Mouse (Mus musculus): ENCODE measurements at regions not wholly inside any gene's neighbourhood (a gene's known extent, or its start where the extent isn't known, plus 50 kb on each side); places are given as distances from the start of the nearest gene placed in this dataset.

GRCm38 (mm10) chr9:46503321-46504132 is 183.7 kb upstream of the 4931429L15Rik start:
- H3K4me1 ChIP-seq (replicated peaks) = peaks cover 34% of the 10 kb centered on the region
- WGBS = 45% methylated on average over 8 of the region's 8 CpGs
- 0 out of 2 replicates have a peak overlapping the region, but pooled peaks have one; percentile 23 for H3K27ac ChIP-seq
- peak overlapping the region; percentile 23; the same call in 1 of the 2 replicates for H3K4me2 ChIP-seq
- peaks cover 13% of the 10 kb centered on the region; the same call in 1 of the 2 replicates for H3K27me3 ChIP-seq
- H3K9me3 ChIP-seq = no peaks in the 10 kb centered on the region
- H3K36me3 ChIP-seq = no peaks in the 10 kb centered on the region
- ATAC-seq (ENCODE audit: low FRiP score) = peak; percentile 60; the same call in 1 of the 2 replicates
- H3K9ac ChIP-seq = no peak overlapping the region
- H3K4me3 ChIP-seq = no peak overlapping the region

GRCm38 (mm10) chr9:46499426-46499825 is 179.6 kb upstream of the 4931429L15Rik start:
- Histone ChIP-seq H3K9ac (no peak overlapping the region), H3K27me3 (peaks cover 8% of the 10 kb centered on the region; the same call in 1 of the 2 replicates), H3K4me2 (no peak overlapping the region), H3K4me1 (replicated peaks) (peaks cover 38% of the 10 kb centered on the region), H3K27ac (no peak overlapping the region), H3K4me3 (no peak overlapping the region), H3K36me3 (no peaks in the 10 kb centered on the region), H3K9me3 (no peaks in the 10 kb centered on the region)
- WGBS = 8% methylated on average over 2 of the region's 2 CpGs
- no peak for ATAC-seq (ENCODE audit: low FRiP score)

DNA sequence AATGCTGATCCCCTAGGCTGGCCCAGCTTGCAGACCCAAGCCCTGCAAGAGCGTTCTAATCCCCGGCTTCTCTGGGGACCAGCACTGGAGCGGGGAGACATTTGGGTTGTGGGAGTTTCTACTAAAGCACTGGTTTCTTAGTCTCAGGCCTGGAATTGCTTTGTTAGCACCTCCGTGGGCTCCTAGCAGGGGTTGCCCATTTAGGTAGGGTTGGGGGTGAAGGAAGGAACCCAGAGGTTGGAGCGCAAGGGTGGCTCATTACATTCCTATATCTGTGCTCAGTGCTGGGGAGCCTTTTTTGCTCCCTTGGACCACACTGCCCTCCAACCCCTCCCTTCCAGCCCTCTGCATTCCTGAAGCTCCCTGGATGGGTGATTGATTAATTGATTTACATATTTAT is 179.1 kb upstream of the 4931429L15Rik start:
- WGBS = 53% methylated on average over 5 of the region's 5 CpGs
- no peak for ATAC-seq (ENCODE audit: low FRiP score)
- peaks cover 8% of the 10 kb centered on the region; the same call in 1 of the 2 replicates for H3K27me3 ChIP-seq

GRCm38 (mm10) chr9:46495276-46495675 is 175.5 kb upstream of the 4931429L15Rik start:
- H3K27ac ChIP-seq = peak overlapping the region; percentile 60; the same call in 1 of the 2 replicates
- no peak overlapping the region for H3K4me3 ChIP-seq
- H3K4me2 ChIP-seq = no peak overlapping the region
- H3K9me3 ChIP-seq = no peaks in the 10 kb centered on the region
- 0 out of 2 replicates have a peak, but pooled peaks cover 2% of the 10 kb centered on the region for H3K27me3 ChIP-seq
- H3K36me3 ChIP-seq = no peaks in the 10 kb centered on the region
- WGBS = 53% methylated on average over 6 of the region's 6 CpGs
- peaks cover 21% of the 10 kb centered on the region for H3K4me1 ChIP-seq (replicated peaks)
- peak; percentile 43; the same call in 1 of the 2 replicates for ATAC-seq (ENCODE audit: low FRiP score)
- no peak overlapping the region for H3K9ac ChIP-seq

More for the DNA sequence above, 179.1 kb upstream of the 4931429L15Rik start:
- Histone ChIP-seq H3K36me3 (no peaks in the 10 kb centered on the region), H3K9ac (no peak overlapping the region), H3K27ac (no peak overlapping the region), H3K4me1 (replicated peaks) (peaks cover 32% of the 10 kb centered on the region), H3K4me2 (no peak overlapping the region), H3K9me3 (no peaks in the 10 kb centered on the region), H3K4me3 (no peak overlapping the region)

DNA sequence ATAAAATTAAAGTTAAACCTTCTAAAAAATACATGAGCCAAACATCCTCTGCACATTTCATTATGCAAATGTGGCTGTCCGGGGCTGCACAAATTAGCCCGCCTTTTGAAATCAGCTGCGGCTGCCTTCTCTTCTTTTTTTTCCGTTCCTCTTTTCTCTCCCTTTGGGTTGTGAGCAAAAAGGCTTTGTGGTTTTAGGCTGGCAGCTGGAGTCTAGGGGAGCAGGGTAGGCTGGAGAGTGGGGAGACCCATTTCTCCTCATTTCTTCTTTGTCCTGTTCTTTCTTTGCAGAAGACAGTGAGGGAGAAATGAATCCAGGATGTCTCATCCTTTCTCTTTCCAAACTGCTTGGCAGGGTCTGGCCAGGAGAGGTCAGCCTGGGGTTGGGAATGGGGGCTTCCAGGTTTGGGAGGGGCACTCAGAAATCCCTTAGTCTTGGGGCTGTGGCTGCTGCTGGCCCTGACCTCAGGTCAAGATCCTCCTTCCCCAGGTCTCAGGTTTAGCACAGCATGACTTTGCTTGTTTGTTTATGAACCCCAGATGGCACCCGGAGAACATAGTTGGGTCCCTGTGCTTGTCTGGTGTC is 163.2 kb upstream of the 4931429L15Rik start:
- H3K4me1 ChIP-seq (replicated peaks) = peaks cover 38% of the 10 kb centered on the region
- peak overlapping the region; percentile 55; the same call in 1 of the 2 replicates for H3K27ac ChIP-seq
- H3K9me3 ChIP-seq = no peaks in the 10 kb centered on the region
- no peak for ATAC-seq (ENCODE audit: low FRiP score)
- 21% methylated on average over 5 of the region's 5 CpGs for WGBS
- no peaks in the 10 kb centered on the region for H3K36me3 ChIP-seq
- H3K27me3 ChIP-seq = peaks cover 11% of the 10 kb centered on the region
- peak overlapping the region; percentile 31 for H3K9ac ChIP-seq
- H3K4me2 ChIP-seq = peak overlapping the region; percentile 23; the same call in 1 of the 2 replicates
- H3K4me3 ChIP-seq = no peak overlapping the region

- peak overlapping the region; percentile 31 for H3K9ac ChIP-seq
- peaks cover 13% of the 10 kb centered on the region for H3K27me3 ChIP-seq
- H3K27ac ChIP-seq = peak overlapping the region; percentile 55
- WGBS = 39% methylated on average over 12 of the region's 12 CpGs
- H3K4me2 ChIP-seq = peak overlapping the region; percentile 23; the same call in 1 of the 2 replicates
- H3K9me3 ChIP-seq = no peaks in the 10 kb centered on the region
- H3K4me3 ChIP-seq = no peak overlapping the region
- peak; percentile 49; the same call in 1 of the 2 replicates for ATAC-seq (ENCODE audit: low FRiP score)
- peaks cover 38% of the 10 kb centered on the region for H3K4me1 ChIP-seq (replicated peaks)
- H3K36me3 ChIP-seq = no peaks in the 10 kb centered on the region
These were observed 162.5 kb upstream of the 4931429L15Rik start for GRCm38 (mm10) chr9:46482034-46482858.

DNA sequence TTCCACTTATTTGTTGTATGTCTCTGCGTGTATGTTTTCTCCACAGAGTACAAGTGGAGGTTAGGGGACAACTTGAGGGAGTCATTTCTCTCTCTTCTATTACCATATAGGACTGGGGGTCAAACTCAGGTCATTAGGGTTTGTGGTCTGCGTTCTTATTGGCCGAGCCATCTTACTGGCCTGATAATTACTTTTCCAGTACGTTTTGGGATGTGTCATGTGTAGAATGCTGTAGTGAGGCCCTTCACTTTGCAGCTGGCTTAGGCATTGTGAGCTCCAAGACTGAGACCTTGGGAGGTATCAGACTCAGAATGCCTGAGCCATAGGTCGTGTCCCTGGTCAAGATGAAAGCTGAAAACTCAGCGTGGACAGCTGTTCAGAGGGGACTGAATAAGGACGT is 161.7 kb upstream of the 4931429L15Rik start:
- WGBS = 34% methylated on average over 7 of the region's 7 CpGs
- H3K4me3 ChIP-seq = no peak overlapping the region
- H3K27ac ChIP-seq = no peak overlapping the region
- peaks cover 40% of the 10 kb centered on the region for H3K4me1 ChIP-seq (replicated peaks)
- H3K9ac ChIP-seq = no peak overlapping the region
- no peak overlapping the region for H3K4me2 ChIP-seq
- H3K36me3 ChIP-seq = no peaks in the 10 kb centered on the region
- no peak for ATAC-seq (ENCODE audit: low FRiP score)
- no peaks in the 10 kb centered on the region for H3K9me3 ChIP-seq
- H3K27me3 ChIP-seq = peaks cover 13% of the 10 kb centered on the region

GRCm38 (mm10) chr9:46480080-46480690 is 160.4 kb upstream of the 4931429L15Rik start:
- H3K9me3 ChIP-seq = no peaks in the 10 kb centered on the region
- peaks cover 44% of the 10 kb centered on the region for H3K4me1 ChIP-seq (replicated peaks)
- no peaks in the 10 kb centered on the region for H3K36me3 ChIP-seq
- WGBS = 3% methylated on average over 13 of the region's 13 CpGs
- peak overlapping the region; percentile 23; the same call in 1 of the 2 replicates for H3K27ac ChIP-seq
- H3K4me2 ChIP-seq = no peak overlapping the region
- H3K4me3 ChIP-seq = no peak overlapping the region
- peaks cover 13% of the 10 kb centered on the region for H3K27me3 ChIP-seq
- no peak for ATAC-seq (ENCODE audit: low FRiP score)
- peak overlapping the region; percentile 29; the same call in 1 of the 2 replicates for H3K9ac ChIP-seq

- Histone ChIP-seq H3K4me2 (no peak overlapping the region), H3K27me3 (peaks cover 22% of the 10 kb centered on the region), H3K36me3 (no peaks in the 10 kb centered on the region), H3K9ac (no peak overlapping the region), H3K27ac (no peak overlapping the region), H3K4me3 (no peak overlapping the region), H3K4me1 (replicated peaks) (peaks cover 44% of the 10 kb centered on the region), H3K9me3 (no peaks in the 10 kb centered on the region)
- ATAC-seq (ENCODE audit: low FRiP score) = no peak
- 64% methylated on average over 2 of the region's 2 CpGs for WGBS
These were observed 158.8 kb upstream of the 4931429L15Rik start for GRCm38 (mm10) chr9:46478611-46479010.

- H3K36me3 ChIP-seq = no peaks in the 10 kb centered on the region
- no peak overlapping the region for H3K9ac ChIP-seq
- no peak for ATAC-seq (ENCODE audit: low FRiP score)
- no peak overlapping the region for H3K27ac ChIP-seq
- no peak overlapping the region for H3K4me3 ChIP-seq
- WGBS = 50% methylated on average over 5 of the region's 5 CpGs
- H3K27me3 ChIP-seq = peaks cover 26% of the 10 kb centered on the region
- peaks cover 26% of the 10 kb centered on the region for H3K4me1 ChIP-seq (replicated peaks)
- H3K9me3 ChIP-seq = no peaks in the 10 kb centered on the region
- H3K4me2 ChIP-seq = no peak overlapping the region
These were observed 156.7 kb upstream of the 4931429L15Rik start for GRCm38 (mm10) chr9:46476516-46476915.

GRCm38 (mm10) chr9:46473681-46474080 is 153.9 kb upstream of the 4931429L15Rik start:
- Histone ChIP-seq H3K4me2 (no peak overlapping the region), H3K27me3 (peaks cover 31% of the 10 kb centered on the region), H3K4me3 (no peak overlapping the region), H3K9ac (no peak overlapping the region), H3K27ac (no peak overlapping the region), H3K4me1 (replicated peaks) (peaks cover 28% of the 10 kb centered on the region), H3K9me3 (no peaks in the 10 kb centered on the region), H3K36me3 (no peaks in the 10 kb centered on the region)
- WGBS = 87% methylated on average over 10 of the region's 10 CpGs
- ATAC-seq (ENCODE audit: low FRiP score) = no peak
